Mouse (Mus musculus): ENCODE measurements around the gene Lrrc8b.

DNA sequence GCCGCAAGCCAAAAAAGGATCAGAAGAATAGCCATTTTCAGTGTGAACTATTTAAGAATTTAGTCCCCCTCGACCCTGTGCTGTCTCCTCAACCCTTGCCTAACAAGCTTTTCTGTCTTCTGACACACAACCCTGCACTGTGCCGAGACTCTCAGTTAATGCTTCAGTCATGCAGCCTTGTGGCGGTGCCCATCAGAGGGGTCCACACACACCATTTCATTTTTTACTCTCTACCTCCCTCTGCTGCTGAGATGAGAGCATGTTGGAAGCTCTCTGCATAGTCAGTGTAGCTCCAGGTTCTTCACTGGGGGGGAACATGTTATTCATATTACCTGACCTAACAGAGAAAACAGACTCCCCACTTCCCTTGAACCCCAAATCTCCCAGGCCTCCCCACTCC is 75.8 kb downstream of the Lrrc8b start:
- TF ChIP-seq CTCF (IDR thresholded peaks at IDR 0.05; ENCODE audit: low read depth, low read length), result peak; percentile 7
- no peak for TF ChIP-seq POLR2A (IDR thresholded peaks at IDR 0.05; ENCODE audit: insufficient read depth, low read length)
- no peak for TF ChIP-seq EP300 (IDR thresholded peaks at IDR 0.05; ENCODE audit: insufficient read depth, low read depth, low read length)
